8 mouse cellular contexts compared by ENCODE assay signal in genomic region chr7:15948381-15948941, GRCm38 (mm10). TPM values are rescaled to one million over a fixed set of nuclear protein-coding genes. Genes with fewer than 3 reads are reported as not detected.
DNase-seq lines count a peak whose midpoint lies in the region; ATAC-seq and TF ChIP-seq lines count a peak whose summit lies in the region.

No protein-coding gene starts in this region.

- ATAC-seq in forebrain, embryonic 16.5 days: no peak
- ATAC-seq in lung, embryonic 15.5 days (ENCODE audit: borderline replicate concordance, extremely low read depth, low FRiP score, low TSS enrichment): peak; percentile 71

- WGBS in cerebellum, adult 2 months: 1% methylated on average over 23 of the region's 23 CpGs
- WGBS in forebrain, embryonic 16.5 days: 5% methylated on average over 23 of the region's 23 CpGs
- WGBS in lung, embryonic 15.5 days: 2% methylated on average over 23 of the region's 23 CpGs
- 1% methylated on average over 23 of the region's 23 CpGs for WGBS in olfactory bulb, adult 2 months

- peak overlapping the region; percentile 7; the same call in 1 of the 2 replicates for H3K9ac ChIP-seq in forebrain, embryonic 16.5 days (replicated peaks; ENCODE audit: low read depth, low read length)
- peak overlapping the region; percentile 18 for H3K9ac ChIP-seq in lung, embryonic 15.5 days

- DNase-seq in MEL-GATA-1-ER (ENCODE audit: extremely low read depth, low read depth): peak; percentile 37
- peak; percentile 85 to 86 for DNase-seq in cerebellum, adult 2 months
- peak; percentile 94 for DNase-seq in heart, postnatal 4 days
- peak; percentile 44 to 56 for DNase-seq in layer of hippocampus, adult 8-10 months (ENCODE audit: low spot score in 2 of 2)
- peak; percentile 47 to 64 for DNase-seq in thymus, adult 18-20 months

- TF ChIP-seq CTCF in cerebellum, adult 2 months (IDR thresholded peaks at IDR 0.05; ENCODE audit: borderline replicate concordance, insufficient read depth, low read depth, low read length): peak; percentile 94
- peak; percentile 85 for TF ChIP-seq CTCF in olfactory bulb, adult 2 months (IDR thresholded peaks at IDR 0.05; ENCODE audit: insufficient read depth, low read depth, low read length)

- H3K4me1 ChIP-seq in cerebellum, adult 2 months (ENCODE audit: control insufficient read depth, insufficient read depth, low read length): peaks cover 3% of the 10 kb centered on the region; the same call in 1 of the 2 replicates
- H3K4me1 ChIP-seq in forebrain, embryonic 16.5 days (replicated peaks; ENCODE audit: control insufficient read depth, insufficient read depth, low read length): peaks cover 21% of the 10 kb centered on the region
- H3K4me1 ChIP-seq in lung, embryonic 15.5 days: peaks cover 34% of the 10 kb centered on the region
- peaks cover 21% of the 10 kb centered on the region for H3K4me1 ChIP-seq in olfactory bulb, adult 2 months (ENCODE audit: control insufficient read depth, insufficient read depth, low read length)

- H3K4me3 ChIP-seq in cerebellum, adult 2 months (replicated peaks; ENCODE audit: insufficient read depth, low read depth, low read length): peak overlapping the region; percentile 67
- H3K4me3 ChIP-seq in forebrain, embryonic 16.5 days (replicated peaks; ENCODE audit: low read length): no peak overlapping the region
- H3K4me3 ChIP-seq in lung, embryonic 15.5 days: peak overlapping the region; percentile 19
- H3K4me3 ChIP-seq in olfactory bulb, adult 2 months (ENCODE audit: insufficient read depth, low read depth, low read length): peak overlapping the region; percentile 39

- H3K27ac ChIP-seq in cerebellum, adult 2 months (ENCODE audit: insufficient read depth, low read length): peak overlapping the region; percentile 8; the same call in 1 of the 2 replicates
- no peak overlapping the region for H3K27ac ChIP-seq in forebrain, embryonic 16.5 days (ENCODE audit: low read length)
- H3K27ac ChIP-seq in lung, embryonic 15.5 days: peak overlapping the region; percentile 69
- H3K27ac ChIP-seq in olfactory bulb, adult 2 months (ENCODE audit: insufficient read depth, low read depth, low read length): peak overlapping the region; percentile 54; the same call in 1 of the 2 replicates

- H3K27me3 ChIP-seq in cerebellum, adult 2 months (ENCODE audit: control insufficient read depth, insufficient read depth, low read length): no peaks in the 10 kb centered on the region
- no peaks in the 10 kb centered on the region for H3K27me3 ChIP-seq in forebrain, embryonic 16.5 days (replicated peaks; ENCODE audit: control insufficient read depth, insufficient read depth, low read length)
- H3K27me3 ChIP-seq in lung, embryonic 15.5 days: no peaks in the 10 kb centered on the region

- peak overlapping the region; percentile 20 for H3K4me2 ChIP-seq in forebrain, embryonic 16.5 days (ENCODE audit: low read length)
- H3K4me2 ChIP-seq in lung, embryonic 15.5 days: peak overlapping the region; percentile 53

- no peaks in the 10 kb centered on the region for H3K9me3 ChIP-seq in forebrain, embryonic 16.5 days (ENCODE audit: control insufficient read depth, low read length)
- no peaks in the 10 kb centered on the region for H3K9me3 ChIP-seq in lung, embryonic 15.5 days

- H3K36me3 ChIP-seq in forebrain, embryonic 16.5 days (ENCODE audit: control insufficient read depth, insufficient read depth): peaks cover 4% of the 10 kb centered on the region
- peaks cover 47% of the 10 kb centered on the region for H3K36me3 ChIP-seq in lung, embryonic 15.5 days

- peak; percentile 68; the same call in 1 of the 2 replicates for TF ChIP-seq POLR2A in cerebellum, adult 2 months (IDR thresholded peaks at IDR 0.05; ENCODE audit: borderline replicate concordance, insufficient read depth, low read length)
- no peak for TF ChIP-seq POLR2A in olfactory bulb, adult 2 months (IDR thresholded peaks at IDR 0.05; ENCODE audit: insufficient read depth, low read depth, low read length)

RNA-seq across cellular contexts. Expression of gene Nop53, which starts 2.6 kb away (rescaled TPM):
- 104 and 108 TPM in 2 replicates for polyA plus RNA-seq in cerebellum, adult 2 months (2012; rRNA removed)
- 139 and 141 TPM in 2 replicates for polyA plus RNA-seq in forebrain, embryonic 16.5 days (2015; fragmentation: Nextera tagmentation; extraction: Ambion mirVana)
- 100 to 1,000 TPM; 139 to 142 TPM for total RNA-seq in heart, postnatal 4 days (2021)
- 100 to 1,000 TPM; 103 to 147 (median 122) TPM for total RNA-seq in layer of hippocampus, adult 8-10 months (2022)
- polyA plus RNA-seq in lung, embryonic 15.5 days (2015; fragmentation: Nextera tagmentation; extraction: Ambion mirVana): 188 and 189 TPM in 2 replicates
- not detected in 2 replicates for polyA plus RNA-seq in olfactory bulb, adult 2 months (2012; ENCODE audit: insufficient read depth, insufficient read length, low replicate concordance, missing spikeins)

RNA-seq across cellular contexts. Expression of gene Ehd2, which starts 18.9 kb away (rescaled TPM):
- 7.4 and 7.5 TPM in 2 replicates for polyA plus RNA-seq in cerebellum, adult 2 months (2012; rRNA removed)
- 5.4 and 5.6 TPM in 2 replicates for polyA plus RNA-seq in forebrain, embryonic 16.5 days (2015; fragmentation: Nextera tagmentation; extraction: Ambion mirVana)
- total RNA-seq in heart, postnatal 4 days (2021): 100 to 1,000 TPM; 193 to 197 TPM
- total RNA-seq in layer of hippocampus, adult 8-10 months (2022): 10 to 100 TPM in 1 of 4 experiments, 1 to 10 TPM in 3; 6.3 to 10.3 (median 8.7) TPM
- polyA plus RNA-seq in lung, embryonic 15.5 days (2015; fragmentation: Nextera tagmentation; extraction: Ambion mirVana): 82.9 and 89.9 TPM in 2 replicates
- polyA plus RNA-seq in olfactory bulb, adult 2 months (2012; ENCODE audit: insufficient read depth, insufficient read length, low replicate concordance, missing spikeins): not detected in 2 replicates

RNA-seq across cellular contexts. Expression of gene Selenow, which starts 26.3 kb away (rescaled TPM):
- polyA plus RNA-seq in cerebellum, adult 2 months (2012; rRNA removed): 870 and 931 TPM in 2 replicates
- 1,473 and 1,544 TPM in 2 replicates for polyA plus RNA-seq in forebrain, embryonic 16.5 days (2015; fragmentation: Nextera tagmentation; extraction: Ambion mirVana)
- total RNA-seq in heart, postnatal 4 days (2021): 100 to 1,000 TPM; 194 to 214 TPM
- total RNA-seq in layer of hippocampus, adult 8-10 months (2022): 1,000 to 10,000 TPM; 1,057 to 1,355 (median 1,220) TPM
- 774 and 832 TPM in 2 replicates for polyA plus RNA-seq in lung, embryonic 15.5 days (2015; fragmentation: Nextera tagmentation; extraction: Ambion mirVana)
- polyA plus RNA-seq in olfactory bulb, adult 2 months (2012; ENCODE audit: insufficient read depth, insufficient read length, low replicate concordance, missing spikeins): 430 TPM in 1 of 2 replicates, not detected in the other

Comparison
In these comparisons a context has a peak if more than half of its experiments do, and no peak if none do; other contexts are left out.
1. DNase-seq: peak in every context shown above with its lines; median percentile 94 in heart, postnatal 4 days; 86 in cerebellum, adult 2 months; 56 in thymus, adult 18-20 months; 50 in layer of hippocampus, adult 8-10 months; 37 in MEL-GATA-1-ER.